Mouse (Mus musculus) liver, postnatal 0 days (tissue): ENCODE results near the gene R3hdm4. TPM values are rescaled to one million over a fixed set of nuclear protein-coding genes. Genes with fewer than 3 reads are reported as not detected.

Experiments used
- ATAC-seq: fragments of 200-750 bp; cut with Nextera tagmentation; 2 replicates; pipeline ENCODE4 v1.8.0; 2017; ENCODE audit warnings: mild to moderate bottlenecking, moderate library complexity
- DNase-seq: peaks from one replicate; pipeline ENCODE4 v3.0.0-alpha.2; 2016
- H3K27ac ChIP-seq: fragments of 300-500 bp; sonication (generic); 2 replicates; pipeline ENCODE4 v1.5.1; 2014; ENCODE audit warnings: antibody characterized with exemption, moderate library complexity, mild to moderate bottlenecking, low read depth
- H3K27me3 ChIP-seq: fragments of 300-500 bp; sonication (generic); 2 replicates; pipeline ENCODE4 v1.6.1; 2014; ENCODE audit warnings: low read length, control low read depth, mixed read lengths; ENCODE audit not compliant: insufficient read depth
- H3K36me3 ChIP-seq: fragments of 300-500 bp; sonication (generic); replicated peaks from 2 replicates; pipeline ENCODE4 v1.6.1; 2014; ENCODE audit warnings: mild to moderate bottlenecking, control low read depth, low read length, moderate library complexity, mixed read lengths; ENCODE audit not compliant: insufficient read depth
- H3K4me1 ChIP-seq: fragments of 300-500 bp; sonication (generic); 2 replicates; pipeline ENCODE4 v1.6.1; 2014; ENCODE audit warnings: antibody characterized with exemption, mild to moderate bottlenecking, control low read depth; ENCODE audit not compliant: insufficient read depth
- H3K4me2 ChIP-seq: fragments of 300-500 bp; sonication (generic); 2 replicates; pipeline ENCODE4 v1.6.1; 2014; ENCODE audit warnings: low read depth, mild to moderate bottlenecking, low read length, moderate library complexity, mixed read lengths
- H3K4me3 ChIP-seq: fragments of 300-500 bp; sonication (generic); 2 replicates; pipeline ENCODE4 v1.5.1; 2014; ENCODE audit warnings: low read depth, low read length
- H3K9ac ChIP-seq: fragments of 300-500 bp; sonication (generic); replicated peaks from 2 replicates; pipeline ENCODE4 v1.6.1; 2014; ENCODE audit warnings: mild to moderate bottlenecking, moderate library complexity
- H3K9me3 ChIP-seq: fragments of 300-500 bp; sonication (generic); 2 replicates; pipeline ENCODE4 v1.6.1; 2016; ENCODE audit warnings: mild to moderate bottlenecking, control low read depth, low read length, mixed read lengths
- CTCF ChIP-seq: sonication (generic); IDR thresholded peaks from 2 replicates; pipeline ENCODE4 v1.5.1; 2016; ENCODE audit warnings: antibody characterized with exemption, low read depth
- EP300 ChIP-seq: IDR thresholded peaks from 2 replicates; pipeline ENCODE4 v1.6.1; 2016; ENCODE audit warnings: antibody characterized with exemption, low read depth, mild to moderate bottlenecking
- WGBS: fragments of 180-500 bp; shearing (Covaris S2); extraction: QIAGEN DNeasy Blood & Tissue Kit; methylation state at CpG from one replicate; pipeline ENCODE4 v1.1.7; 2014; ENCODE audit not compliant: insufficient replicate concordance; 5-methylcytosine and 5-hydroxymethylcytosine counted together
- polyA plus RNA-seq: library from polyadenylated mRNA; unstranded; fragments of >200 nt; fragmentation: Nextera tagmentation; extraction: Ambion mirVana; gene quantifications from 2 replicates; pipeline ENCODE4 v1.2.1, GENCODE M21; 2015

Gene R3hdm4
- polyA plus RNA-seq, 1 experiment from 2014 or later, result 51.7 TPM

GRCm38 (mm10) chr10:79909092-79909922, 11.7 kb downstream of the R3hdm4 start:
- DNase-seq (no peak), ATAC-seq (peak; percentile 52)
- no peaks in the 10 kb centered on the region for H3K9me3 ChIP-seq
- WGBS, result 24% methylated on average over 14 of the region's 14 CpGs
- H3K27me3 ChIP-seq, result no peaks in the 10 kb centered on the region
- H3K4me2 ChIP-seq, result peak overlapping the region; percentile 74
- H3K4me3 ChIP-seq, result peak overlapping the region; percentile 84
- peak overlapping the region; percentile 90 for H3K9ac ChIP-seq
- TF ChIP-seq CTCF, result no peak
- peak; percentile 56; the same call in 1 of the 2 replicates for TF ChIP-seq EP300
- H3K4me1 ChIP-seq, result peaks cover 26% of the 10 kb centered on the region
- H3K27ac ChIP-seq, result peak overlapping the region; percentile 97
- peaks cover 29% of the 10 kb centered on the region for H3K36me3 ChIP-seq

- Histone ChIP-seq H3K4me1 (peaks cover 17% of the 10 kb centered on the region), H3K4me3 (peak within 1 kb of the TSS; percentile 84), H3K9me3 (no peaks in the 10 kb centered on the region), H3K4me2 (peak within 1 kb of the TSS; percentile 74), H3K27me3 (no peaks in the 10 kb centered on the region), H3K36me3 (peaks cover 32% of the 10 kb centered on the region), H3K9ac (peak within 1 kb of the TSS; percentile 90), H3K27ac (peak within 1 kb of the TSS; percentile 97)
- 2% methylated on average over 49 of the region's 52 CpGs for WGBS
- TF ChIP-seq CTCF, result no peak
- TF ChIP-seq EP300, result no peak
- ATAC-seq (peak; percentile 97), DNase-seq (peak; percentile 96)
Observed at GRCm38 (mm10) chr10:79908167-79909091, 12.6 kb downstream of the R3hdm4 start, which contains the start of gene Med16. TSS of gene Med16 (minus strand) at chr10:79908923.

DNA sequence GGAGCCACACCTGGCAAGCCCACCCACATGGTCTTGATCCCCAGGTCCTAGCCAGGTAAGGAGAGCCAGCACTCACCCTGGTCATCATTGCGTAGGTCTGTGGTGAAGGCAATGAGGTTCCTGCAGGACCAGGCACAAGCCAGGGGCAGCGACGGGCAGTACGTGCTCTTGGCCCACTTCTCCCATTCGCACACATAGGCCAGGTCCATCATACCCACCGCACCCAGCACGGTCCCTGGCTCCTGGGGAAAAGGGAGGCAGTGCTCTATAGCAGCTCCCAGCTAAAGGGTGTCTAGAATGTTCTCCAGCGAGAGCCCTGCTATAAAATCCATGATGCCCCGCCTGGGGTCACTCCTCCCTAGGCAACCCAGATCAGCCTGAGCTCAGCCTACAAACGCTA, 13.6 kb downstream of the R3hdm4 start:
- 90% methylated on average over 10 of the region's 10 CpGs for WGBS
- peaks cover 17% of the 10 kb centered on the region for H3K4me1 ChIP-seq
- H3K4me3 ChIP-seq, result no peak overlapping the region
- H3K36me3 ChIP-seq, result peaks cover 32% of the 10 kb centered on the region
- ATAC-seq (no peak), DNase-seq (no peak)
- no peak for TF ChIP-seq CTCF
- no peak for TF ChIP-seq EP300
- H3K27me3 ChIP-seq, result no peaks in the 10 kb centered on the region
- no peak overlapping the region for H3K9ac ChIP-seq
- H3K9me3 ChIP-seq, result no peaks in the 10 kb centered on the region
- no peak overlapping the region for H3K27ac ChIP-seq
- no peak overlapping the region for H3K4me2 ChIP-seq

- WGBS, result 95% methylated on average over 9 of the region's 9 CpGs
- ATAC-seq (no peak), DNase-seq (no peak)
- Histone ChIP-seq H3K4me3 (no peak overlapping the region), H3K36me3 (peaks cover 32% of the 10 kb centered on the region), H3K27me3 (no peaks in the 10 kb centered on the region), H3K4me2 (no peak overlapping the region), H3K9ac (no peak overlapping the region), H3K9me3 (no peaks in the 10 kb centered on the region), H3K4me1 (peaks cover 17% of the 10 kb centered on the region), H3K27ac (no peak overlapping the region)
- TF ChIP-seq CTCF, result no peak
- TF ChIP-seq EP300, result no peak
Observed at GRCm38 (mm10) chr10:79906712-79907111, 14.3 kb downstream of the R3hdm4 start.

DNA sequence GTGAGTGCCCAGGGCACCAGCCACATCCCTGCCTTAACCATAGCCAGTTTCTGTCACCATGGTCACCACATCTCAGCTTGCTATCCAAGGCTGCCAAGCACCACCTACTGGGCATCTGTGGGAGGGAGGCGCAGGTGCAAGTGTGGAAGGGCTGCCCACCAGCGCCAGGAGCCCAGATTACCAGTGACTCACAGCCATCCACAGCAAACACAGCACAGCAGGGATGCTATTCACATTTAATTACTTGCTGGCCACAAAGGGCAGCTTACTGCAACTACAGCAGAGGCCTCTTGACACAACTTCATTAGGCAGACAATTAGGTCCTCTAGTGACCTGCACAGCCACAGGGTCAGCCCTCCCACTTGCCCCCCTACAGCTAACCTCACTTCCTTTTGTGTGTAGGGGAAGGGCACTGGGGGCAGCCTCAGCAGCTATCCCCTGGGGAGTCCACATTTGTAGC, 20.0 kb downstream of the R3hdm4 start:
- H3K27me3 ChIP-seq, result no peaks in the 10 kb centered on the region
- WGBS, result 70% methylated on average over 2 of the region's 2 CpGs
- peaks cover 27% of the 10 kb centered on the region; the same call in 1 of the 2 replicates for H3K36me3 ChIP-seq
- 0 out of 2 replicates have a peak, but pooled peaks cover 8% of the 10 kb centered on the region for H3K4me1 ChIP-seq
- H3K9me3 ChIP-seq, result no peaks in the 10 kb centered on the region
- TF ChIP-seq CTCF (peak; percentile 41; the same call in 1 of the 2 replicates), EP300 (no peak)
- no peak overlapping the region for H3K27ac ChIP-seq
- H3K4me2 ChIP-seq, result no peak overlapping the region
- H3K9ac ChIP-seq, result no peak overlapping the region
- H3K4me3 ChIP-seq, result no peak overlapping the region
- no peak for ATAC-seq
- DNase-seq, result no peak
